Mouse (Mus musculus): ENCODE data around the gene Agtpbp1.
A peak's percentile ranks its signal among the peaks of the same experiment; 100 is the strongest.

The Agtpbp1 gene

GRCm38 (mm10) chr13:59485456-59485855, 99.6 kb downstream of the Agtpbp1 start:
- DNase-seq (ENCODE audit: low read depth, low spot score), result no peak

GRCm38 (mm10) chr13:59481484-59481855, 103.6 kb downstream of the Agtpbp1 start:
- DNase-seq (ENCODE audit: low read depth, low spot score), result no peak

- no peak for DNase-seq (ENCODE audit: low read depth, low spot score)
These were observed 104.2 kb downstream of the Agtpbp1 start for GRCm38 (mm10) chr13:59480599-59481483.

- peak; percentile 79 for DNase-seq (ENCODE audit: low read depth, low spot score)
These were observed 107.1 kb downstream of the Agtpbp1 start for GRCm38 (mm10) chr13:59477928-59478327.

GRCm38 (mm10) chr13:59477451-59477850, 107.6 kb downstream of the Agtpbp1 start:
- peak; percentile 44 for DNase-seq (ENCODE audit: low read depth, low spot score)

GRCm38 (mm10) chr13:59474973-59475372, 110.1 kb downstream of the Agtpbp1 start:
- DNase-seq (ENCODE audit: low read depth, low spot score), result no peak

GRCm38 (mm10) chr13:59473341-59473740, 111.7 kb downstream of the Agtpbp1 start:
- DNase-seq (ENCODE audit: low read depth, low spot score), result peak; percentile 76

- DNase-seq (ENCODE audit: low read depth, low spot score), result no peak
These were observed 112.8 kb downstream of the Agtpbp1 start for GRCm38 (mm10) chr13:59472222-59472621.

GRCm38 (mm10) chr13:59469701-59470100, 115.3 kb downstream of the Agtpbp1 start:
- DNase-seq (ENCODE audit: low read depth, low spot score), result no peak

- peak; percentile 73 for DNase-seq (ENCODE audit: low read depth, low spot score)
These were observed 116.7 kb downstream of the Agtpbp1 start for GRCm38 (mm10) chr13:59468181-59468802.

- no peak for DNase-seq (ENCODE audit: low read depth, low spot score)
These were observed 117.4 kb downstream of the Agtpbp1 start for GRCm38 (mm10) chr13:59467591-59467990.

- no peak for DNase-seq (ENCODE audit: low read depth, low spot score)
These were observed 124.1 kb downstream of the Agtpbp1 start for GRCm38 (mm10) chr13:59460958-59461357.

GRCm38 (mm10) chr13:59456203-59456602, 128.8 kb downstream of the Agtpbp1 start:
- no peak for DNase-seq (ENCODE audit: low read depth, low spot score)

GRCm38 (mm10) chr13:59454001-59454785, 130.8 kb downstream of the Agtpbp1 start:
- no peak for DNase-seq (ENCODE audit: low read depth, low spot score)

- DNase-seq (ENCODE audit: low read depth, low spot score), result no peak
These were observed 131.4 kb downstream of the Agtpbp1 start for GRCm38 (mm10) chr13:59453582-59453981.

- DNase-seq (ENCODE audit: low read depth, low spot score), result no peak
These were observed 132.0 kb downstream of the Agtpbp1 start for GRCm38 (mm10) chr13:59453045-59453444.

GRCm38 (mm10) chr13:59450840-59451239, 134.2 kb downstream of the Agtpbp1 start:
- DNase-seq (ENCODE audit: low read depth, low spot score), result no peak

GRCm38 (mm10) chr13:59447130-59447529, 137.9 kb downstream of the Agtpbp1 start:
- DNase-seq (ENCODE audit: low read depth, low spot score), result no peak

- DNase-seq (ENCODE audit: low read depth, low spot score), result no peak
These were observed 139.8 kb downstream of the Agtpbp1 start for GRCm38 (mm10) chr13:59445179-59445578.

- DNase-seq (ENCODE audit: low read depth, low spot score), result no peak
These were observed 140.7 kb downstream of the Agtpbp1 start for GRCm38 (mm10) chr13:59444371-59444770.

GRCm38 (mm10) chr13:59439683-59440082, 145.3 kb downstream of the Agtpbp1 start:
- DNase-seq (ENCODE audit: low read depth, low spot score), result no peak

- peak; percentile 40 for DNase-seq (ENCODE audit: low read depth, low spot score)
These were observed 150.5 kb downstream of the Agtpbp1 start for GRCm38 (mm10) chr13:59434554-59434953.

Measured in ZHBTc4 (cell line).